Mouse (Mus musculus) liver (tissue): ENCODE results near the gene Krtap16-1.

Experiments
- DNase-seq: peaks from one replicate; pipeline ENCODE4 v3.0.0-alpha.2; 2020; ENCODE audit warnings: mixed read lengths

Krtap16-1 gene

GRCm38 (mm10) chr11:99986180-99986647 lies at the start of gene Krtap16-1:
Krtap16-1 (minus strand) TSS chr11:99986597.
- DNase-seq = no peak

DNA sequence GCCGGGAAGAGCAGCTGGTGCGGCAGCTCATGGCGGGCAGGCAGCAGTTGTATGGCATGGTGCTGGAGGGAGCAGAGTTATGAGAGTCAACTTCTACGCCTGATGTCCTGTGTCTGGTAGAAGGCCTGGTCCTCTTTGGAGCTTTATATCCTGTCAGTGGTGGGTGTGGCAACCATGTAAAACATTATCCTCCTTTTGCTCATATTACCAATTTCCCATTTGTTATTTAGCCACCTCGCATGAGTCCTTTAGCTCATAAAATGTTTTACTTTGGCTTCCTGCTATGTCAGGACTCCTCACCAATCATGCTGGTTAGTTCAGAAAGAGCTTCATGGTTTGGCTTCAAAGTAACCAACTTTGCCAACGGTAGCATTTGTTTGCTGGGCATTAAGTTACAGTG lies 43.4 kb upstream of the Krtap16-1 start, which contains the start of gene Krt33b:
Gene Krt33b (minus strand): TSS at position 101 of the 400 bp plus-strand sequence.
- DNase-seq = no peak

DNA sequence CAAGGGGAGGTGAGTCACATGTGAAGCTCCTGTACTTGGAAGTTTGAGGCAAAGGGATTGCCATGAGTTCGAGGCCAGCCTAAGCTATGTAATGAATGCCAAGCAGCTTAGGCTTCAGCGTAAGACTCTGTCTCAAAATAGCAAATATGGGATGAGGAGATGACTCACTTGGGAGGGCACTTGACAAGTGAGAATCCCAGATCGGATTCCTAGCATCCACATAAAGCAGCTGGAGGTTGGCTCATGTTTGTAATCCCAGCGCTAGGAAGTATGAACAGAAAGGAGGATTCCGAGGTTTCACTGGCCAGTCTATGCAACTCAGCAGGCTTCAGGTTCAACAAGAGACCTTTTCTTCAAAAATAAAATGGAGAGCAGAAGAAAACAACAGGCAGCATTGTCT lies 35.0 kb upstream of the Krtap16-1 start:
- no peak for DNase-seq

DNA sequence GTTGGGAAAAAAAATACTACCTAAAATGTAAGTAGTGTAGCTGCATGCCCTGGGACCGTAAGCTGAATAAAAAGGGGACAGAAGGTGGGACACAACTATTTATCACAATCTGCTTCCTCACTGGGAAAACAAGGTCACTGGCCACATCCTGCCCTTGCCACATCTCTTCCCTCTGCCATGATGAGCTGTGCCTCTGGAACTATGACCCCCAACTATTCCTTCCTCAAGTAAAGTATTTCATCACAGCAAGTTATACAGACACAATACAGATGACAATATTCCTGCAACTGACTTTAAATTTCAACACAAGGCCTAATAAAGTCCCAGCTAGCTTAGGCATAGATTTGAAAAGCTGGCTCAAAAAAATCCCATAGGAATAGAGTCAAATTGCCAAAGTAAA lies 33.1 kb upstream of the Krtap16-1 start:
- DNase-seq = no peak

DNA sequence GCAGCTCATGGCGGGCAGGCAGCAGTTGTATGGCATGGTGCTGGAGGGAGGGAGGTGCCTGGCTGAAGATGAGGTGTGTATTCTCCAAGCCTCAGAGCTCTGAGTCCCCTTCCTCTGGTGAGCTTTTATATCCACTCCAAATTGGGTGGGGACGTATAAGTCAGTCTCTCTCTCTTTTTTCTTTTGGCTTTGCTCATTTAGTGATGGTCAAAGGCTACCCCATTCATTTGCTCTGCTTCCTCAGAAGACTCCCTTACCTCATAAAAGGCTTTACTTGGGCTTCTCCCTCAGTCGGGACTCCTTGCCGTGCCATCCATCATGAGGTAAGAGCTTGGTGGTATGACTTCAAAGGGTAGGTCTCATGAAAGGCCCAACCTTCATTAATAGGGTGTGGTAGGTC lies 29.7 kb upstream of the Krtap16-1 start, which contains the start of gene Krt33a:
Gene Krt33a (minus strand): TSS at position 101 of the 400 bp plus-strand sequence.
- no peak for DNase-seq

DNA sequence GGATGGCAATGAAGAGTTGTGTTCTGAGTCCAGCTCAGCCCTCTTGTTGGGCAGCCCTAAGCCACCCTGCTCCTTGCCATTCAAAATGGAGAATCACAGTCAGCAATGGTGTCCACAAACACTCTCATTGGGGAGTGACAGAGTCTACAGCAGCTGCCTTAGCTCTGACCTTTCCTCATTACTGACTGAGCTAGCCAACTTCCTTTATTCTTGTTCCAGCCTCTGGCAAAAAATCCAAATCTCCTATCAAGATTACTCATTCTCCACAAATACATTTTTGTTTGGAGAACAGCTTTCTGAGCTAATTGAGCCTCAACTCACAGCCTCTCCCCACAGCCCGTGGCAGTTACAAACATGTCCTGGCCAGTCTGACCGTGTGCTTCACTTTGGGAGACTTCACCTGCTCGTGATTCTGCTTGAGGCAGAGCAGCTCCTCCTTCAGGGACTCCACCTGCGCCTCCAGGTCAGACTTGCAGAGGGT lies 27.3 kb upstream of the Krtap16-1 start:
- DNase-seq = no peak

DNA sequence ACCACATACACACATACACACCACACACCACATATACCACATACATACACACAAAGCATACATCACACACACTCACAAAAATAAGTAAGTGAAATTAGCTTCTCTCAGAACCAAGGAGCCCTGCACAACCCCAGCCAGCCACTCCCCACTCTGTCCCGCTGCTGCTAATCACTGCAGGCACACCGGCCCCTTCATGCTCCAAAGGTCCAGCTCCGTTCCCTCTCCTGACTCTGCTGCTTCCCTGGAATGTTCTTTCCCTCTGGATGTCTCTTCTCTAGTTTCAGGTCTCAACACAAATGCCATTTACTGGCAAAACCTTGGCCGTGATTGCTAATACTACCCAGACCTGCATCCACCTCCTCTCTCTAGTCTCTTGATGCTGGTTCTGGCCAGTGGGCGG lies 24.3 kb upstream of the Krtap16-1 start:
- no peak for DNase-seq

DNA sequence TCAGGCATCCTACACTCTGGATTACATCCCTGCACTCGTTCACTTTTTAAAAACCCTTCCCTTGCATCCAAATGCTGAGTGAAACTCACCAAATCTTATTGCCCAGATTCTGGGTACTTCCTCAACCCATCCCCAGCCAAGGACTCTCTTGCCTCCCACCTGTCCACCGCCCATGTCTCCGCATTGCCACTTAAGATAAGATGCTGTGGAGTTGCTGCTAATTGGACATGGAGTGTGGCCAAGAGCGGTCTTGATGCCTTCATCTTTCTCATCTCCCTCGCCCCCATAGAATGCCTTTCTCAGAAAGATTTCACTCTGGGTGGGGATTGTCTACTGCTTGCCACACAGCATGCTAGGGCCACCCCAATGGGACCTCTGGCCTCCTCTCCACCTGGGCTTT lies 21.9 kb upstream of the Krtap16-1 start:
- DNase-seq = no peak

GRCm38 (mm10) chr11:100006624-100007023 lies 20.2 kb upstream of the Krtap16-1 start:
- no peak for DNase-seq

- DNase-seq = no peak
Observed at GRCm38 (mm10) chr11:100005905-100006304, 19.5 kb upstream of the Krtap16-1 start.

GRCm38 (mm10) chr11:100004846-100005245 lies 18.4 kb upstream of the Krtap16-1 start:
- peak; percentile 19 for DNase-seq

DNA sequence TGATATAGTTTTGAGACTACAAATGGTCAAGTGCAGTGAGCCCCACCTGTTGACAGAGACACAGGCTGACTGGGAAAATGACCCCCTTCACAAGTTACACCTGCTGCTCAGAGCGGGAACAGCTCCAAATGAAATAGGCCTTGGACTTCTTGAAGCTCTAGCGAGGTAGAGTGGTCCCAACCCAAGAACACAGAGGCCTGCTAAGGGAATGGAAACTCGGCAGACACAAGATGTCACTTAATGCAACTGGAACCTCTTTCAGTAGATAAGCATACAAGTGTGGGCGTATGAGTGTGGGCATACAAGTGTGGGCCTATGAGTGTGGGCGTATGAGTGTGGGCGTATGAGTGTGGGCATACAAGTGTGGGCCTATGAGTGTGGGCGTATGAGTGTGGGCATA lies 12.7 kb upstream of the Krtap16-1 start:
- no peak for DNase-seq

GRCm38 (mm10) chr11:99994384-99994661 lies 7.9 kb upstream of the Krtap16-1 start:
- DNase-seq = no peak

DNA sequence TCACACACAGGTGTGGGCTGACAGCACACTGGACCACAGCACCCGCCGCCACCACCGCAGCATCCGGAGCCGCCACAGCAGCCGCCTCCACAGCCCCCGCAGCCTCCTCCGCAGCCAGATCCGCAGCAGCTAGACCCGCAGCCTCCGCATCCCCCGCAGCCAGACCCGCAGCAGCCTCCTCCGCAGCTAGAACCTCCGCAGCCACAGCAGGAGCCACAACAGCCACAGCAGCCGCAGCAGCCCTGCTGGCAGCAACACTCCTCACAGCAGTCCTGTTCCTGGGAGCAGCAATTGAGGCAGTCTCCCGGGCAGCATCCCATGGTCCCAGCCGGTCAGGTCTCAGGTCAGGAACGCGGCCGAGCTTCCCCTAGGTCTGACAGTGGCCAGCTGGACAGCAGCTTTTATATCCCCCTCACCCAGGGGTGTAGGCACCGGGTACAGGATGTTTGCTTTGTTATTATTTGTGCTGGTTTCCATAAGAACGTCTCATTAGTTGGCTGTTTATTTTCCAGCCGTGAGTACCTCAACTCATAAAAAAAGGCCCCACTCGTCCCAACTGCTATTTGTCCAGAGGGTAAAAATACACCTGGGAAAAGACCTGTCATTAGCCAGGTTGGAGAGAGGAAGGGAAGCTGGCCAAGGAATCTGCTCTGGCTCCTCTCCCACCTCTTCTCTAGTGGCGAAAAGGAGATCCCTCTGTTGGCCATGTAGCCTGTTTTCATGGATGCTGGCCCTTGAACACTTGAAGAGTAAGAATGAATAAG lies 7.4 kb upstream of the Krtap16-1 start, which contains the start of gene Krtap17-1:
Gene Krtap17-1 (minus strand): TSS at position 375 of the 764 bp plus-strand sequence.
- DNase-seq = no peak

- no peak for DNase-seq
Observed at GRCm38 (mm10) chr11:99990571-99990970, 4.2 kb upstream of the Krtap16-1 start.

DNA sequence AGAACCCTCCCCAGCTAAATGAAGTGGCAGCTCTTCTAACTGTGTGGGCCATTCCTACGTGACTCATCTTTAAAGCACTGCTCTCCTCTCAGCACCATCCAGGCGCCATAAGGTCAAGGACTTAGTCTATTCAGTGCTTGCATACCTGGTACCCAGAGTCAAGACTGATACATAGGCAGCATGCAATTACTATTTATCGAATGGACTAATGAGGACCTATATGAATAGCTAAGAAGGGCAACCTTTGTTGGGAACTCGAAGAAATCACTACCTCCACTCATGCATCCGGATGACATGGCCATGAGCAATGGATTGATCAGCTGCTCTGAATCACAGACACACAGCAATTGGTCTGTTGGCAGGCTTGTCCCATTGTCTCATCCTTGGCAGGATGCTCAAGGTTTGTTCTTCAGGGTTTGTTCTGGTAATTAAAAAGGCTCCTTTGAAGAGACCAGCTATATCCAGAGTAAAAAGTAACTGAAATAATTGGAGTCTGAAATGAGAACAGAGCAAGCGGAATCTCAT lies 3.5 kb upstream of the Krtap16-1 start:
- DNase-seq = no peak

DNA sequence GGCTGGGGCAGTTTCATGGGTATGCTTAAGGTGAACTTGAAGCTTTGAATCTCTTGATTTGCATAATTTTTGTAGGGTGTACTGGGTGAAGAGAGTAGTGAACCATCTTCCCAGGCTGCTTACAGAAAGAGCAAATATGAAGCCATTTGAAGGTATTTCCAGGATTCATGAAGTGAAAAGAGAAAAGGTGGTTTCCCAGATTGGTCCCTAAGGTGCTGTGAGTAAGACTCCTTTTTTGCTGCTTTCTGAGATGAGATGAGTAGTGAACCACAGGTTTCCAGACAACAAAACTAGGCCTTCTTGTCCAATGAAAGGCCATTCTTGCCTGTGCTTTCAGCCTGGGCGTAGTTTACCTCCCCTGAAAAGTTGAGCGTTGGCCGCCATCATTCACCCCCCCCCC lies 2.1 kb upstream of the Krtap16-1 start:
- no peak for DNase-seq

DNA sequence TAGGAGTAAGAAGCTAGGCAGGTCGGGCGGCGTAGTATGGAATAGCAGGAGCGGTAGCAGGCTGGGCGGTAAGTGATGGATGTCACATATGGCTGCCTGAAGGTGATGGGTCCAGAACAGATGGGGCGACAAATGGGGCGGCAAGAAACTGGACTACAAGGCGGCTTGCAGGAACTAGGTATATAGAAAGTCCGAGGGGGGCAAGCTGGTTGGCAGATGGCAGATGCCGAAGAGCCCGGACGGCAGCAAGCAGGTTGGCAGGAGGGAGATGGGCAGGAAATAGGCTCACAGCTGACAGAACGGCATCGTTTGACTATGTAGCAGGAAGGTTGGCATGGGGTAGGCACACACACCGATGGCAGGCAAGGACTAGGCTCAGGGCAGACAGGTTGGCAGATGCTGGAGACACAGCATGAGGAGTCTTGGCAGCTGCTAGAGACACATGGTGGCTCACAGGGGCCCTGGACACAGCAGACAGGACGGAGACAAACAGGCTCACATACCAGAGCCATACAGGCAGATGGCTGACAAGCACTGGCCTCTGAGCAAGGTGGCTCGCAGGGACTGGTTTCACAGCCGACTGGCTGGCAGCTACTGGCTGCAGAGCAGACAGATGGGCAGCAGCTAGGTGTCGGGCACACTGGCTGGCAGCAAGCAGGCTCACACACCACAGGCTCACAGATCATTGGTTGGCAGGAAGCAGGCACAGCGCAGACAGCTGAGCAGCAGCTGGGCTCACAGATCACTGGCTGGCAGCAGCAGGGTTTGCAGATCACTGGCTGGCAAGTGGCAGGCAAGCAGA lies 905 bp downstream of the Krtap16-1 start:
- no peak for DNase-seq

- DNase-seq = no peak
Observed at GRCm38 (mm10) chr11:99983442-99983841, 3.0 kb downstream of the Krtap16-1 start.

DNA sequence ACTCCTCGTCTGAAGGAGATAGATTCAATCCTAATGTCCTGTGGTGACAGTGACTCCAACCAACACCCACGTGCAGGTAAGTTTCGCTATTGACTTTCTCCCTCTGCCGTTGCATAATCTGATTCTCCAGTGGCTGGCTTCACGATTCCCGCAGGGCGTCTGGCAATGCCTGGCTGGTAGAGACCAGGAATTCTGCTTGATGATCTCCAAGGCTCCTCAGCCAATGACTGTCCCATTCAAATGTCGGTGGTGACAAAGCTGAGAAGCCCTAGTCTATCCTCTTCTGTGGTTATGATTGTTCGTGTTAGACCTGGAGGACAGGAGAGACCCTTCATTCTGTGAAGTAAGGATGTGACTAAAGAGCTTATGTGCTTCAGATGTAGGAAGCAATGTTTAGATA lies 3.7 kb downstream of the Krtap16-1 start:
- no peak for DNase-seq

GRCm38 (mm10) chr11:99978953-99979352 lies 7.4 kb downstream of the Krtap16-1 start, which contains the start of gene Krtap29-1:
Krtap29-1 (minus strand) TSS chr11:99979053.
- DNase-seq = no peak

- no peak for DNase-seq
Observed at GRCm38 (mm10) chr11:99965961-99966360, 20.4 kb downstream of the Krtap16-1 start.

DNA sequence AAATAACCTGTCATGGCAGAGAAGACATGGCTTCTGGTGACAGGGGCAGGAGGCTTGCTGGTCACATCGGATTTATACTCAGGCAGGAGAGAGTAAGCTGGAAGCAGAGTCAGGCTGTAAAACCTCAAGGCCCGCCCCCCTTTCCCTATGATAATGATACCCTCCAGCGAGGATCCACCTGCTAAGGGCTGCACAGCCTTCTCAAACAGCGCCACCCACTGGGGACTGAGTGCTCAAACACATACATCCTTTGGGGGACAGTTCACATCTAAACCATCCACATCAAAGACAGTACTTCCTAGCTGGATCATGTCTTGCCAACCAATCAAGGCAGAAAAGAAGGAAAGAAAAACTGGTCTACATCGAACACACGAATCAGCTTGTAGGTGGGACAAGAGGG lies 22.2 kb downstream of the Krtap16-1 start:
- no peak for DNase-seq

DNA sequence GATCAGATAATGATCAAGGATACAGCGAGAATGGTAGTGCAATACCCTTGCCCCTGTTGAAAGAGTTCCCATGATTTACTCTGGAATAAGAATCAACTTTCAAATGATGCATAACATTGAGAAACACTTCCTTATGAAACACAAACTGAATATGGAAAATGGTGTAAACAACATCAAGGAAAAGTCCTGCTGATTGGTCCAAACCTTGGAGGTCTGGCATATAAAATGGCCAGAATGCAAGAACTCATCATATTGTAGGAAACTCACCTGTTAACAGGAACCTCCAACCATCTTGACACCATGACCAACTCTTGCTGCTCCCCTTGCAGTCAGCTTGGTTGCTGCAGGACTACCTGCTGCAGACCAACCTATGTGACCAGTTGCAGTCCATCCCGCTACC lies 38.2 kb downstream of the Krtap16-1 start, which contains the start of gene Krtap9-5:
Gene Krtap9-5 (plus strand): TSS at position 301 of the 400 bp plus-strand sequence.
- no peak for DNase-seq
